Mouse (Mus musculus): Measurements from ENCODE around the gene Slc27a2. TPM values are rescaled to one million over a fixed set of nuclear protein-coding genes. Genes with fewer than 3 reads are reported as not detected.

Slc27a2 gene
- total RNA-seq, 2 experiments from 2014 or later, result 6.3 to 8.4 TPM

DNA sequence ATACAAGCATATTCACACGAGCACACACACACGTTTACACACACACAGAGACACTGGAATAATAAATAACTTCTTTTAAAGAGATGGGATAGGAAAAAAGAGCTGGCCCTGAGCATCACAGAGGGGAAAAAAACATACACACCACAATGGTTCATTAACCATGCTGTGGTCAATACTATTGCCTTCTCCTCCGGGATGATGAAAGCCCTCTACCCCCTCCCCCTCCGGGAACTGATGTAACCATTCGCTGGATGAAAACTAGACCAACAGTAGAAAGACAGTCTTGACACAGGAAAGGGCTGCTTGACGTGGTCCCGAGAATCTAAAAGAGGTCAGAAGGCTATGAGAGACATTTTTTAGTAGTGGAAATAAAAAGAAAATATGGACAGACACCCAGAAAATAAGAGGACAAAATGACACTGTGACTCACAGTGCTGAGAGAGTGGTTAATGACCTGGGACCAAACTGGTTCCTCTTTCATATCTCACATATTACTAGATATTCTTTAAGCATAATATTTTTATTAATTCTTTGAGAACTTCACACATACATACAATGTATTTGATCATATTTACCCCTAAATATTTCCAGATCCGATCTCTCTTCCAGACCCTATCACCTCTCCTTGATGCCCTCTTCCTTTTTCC lies 840 bp upstream of the Slc27a2 start:
- intact Hi-C loops (cut with DNase I), result no loop called here
- DNase-seq (ENCODE audit: low spot score in 2 of 2), result no peak

GRCm38 (mm10) chr2:126551896-126552295 lies 311 bp upstream of the Slc27a2 start:
- DNase-seq (ENCODE audit: low spot score in 2 of 2), result no peak
- intact Hi-C loops (cut with DNase I), result no loop called here

- no peak for DNase-seq (ENCODE audit: low spot score in 2 of 2)
- intact Hi-C loops (cut with DNase I), result no loop called here
These were observed 1.1 kb downstream of the Slc27a2 start for GRCm38 (mm10) chr2:126553291-126553639.

DNA sequence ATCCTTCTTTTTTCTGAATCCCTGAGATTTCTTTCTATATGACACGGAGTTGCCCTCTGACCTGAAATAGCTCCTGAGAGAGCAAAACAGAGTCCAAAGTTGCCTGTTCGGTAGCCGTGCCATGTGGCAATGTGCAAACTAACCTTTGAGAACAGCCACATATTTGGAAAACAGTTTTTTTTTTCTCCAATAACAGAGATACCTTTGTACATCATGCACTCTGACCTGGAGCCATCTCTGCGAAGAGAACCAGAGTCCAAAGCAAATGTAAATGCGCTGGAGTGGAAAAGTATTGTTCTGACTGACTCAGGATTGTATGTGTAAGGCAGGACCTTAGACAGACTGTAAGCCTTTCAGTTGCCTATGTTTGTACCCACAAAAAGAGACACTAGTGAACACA lies 3.3 kb downstream of the Slc27a2 start:
- intact Hi-C loops (cut with DNase I), result no loop called here
- no peak for DNase-seq (ENCODE audit: low spot score in 2 of 2)

- intact Hi-C loops (cut with DNase I), result no loop called here
- DNase-seq (ENCODE audit: low spot score in 2 of 2), result no peak
These were observed 7.9 kb downstream of the Slc27a2 start for GRCm38 (mm10) chr2:126560094-126560493.

DNA sequence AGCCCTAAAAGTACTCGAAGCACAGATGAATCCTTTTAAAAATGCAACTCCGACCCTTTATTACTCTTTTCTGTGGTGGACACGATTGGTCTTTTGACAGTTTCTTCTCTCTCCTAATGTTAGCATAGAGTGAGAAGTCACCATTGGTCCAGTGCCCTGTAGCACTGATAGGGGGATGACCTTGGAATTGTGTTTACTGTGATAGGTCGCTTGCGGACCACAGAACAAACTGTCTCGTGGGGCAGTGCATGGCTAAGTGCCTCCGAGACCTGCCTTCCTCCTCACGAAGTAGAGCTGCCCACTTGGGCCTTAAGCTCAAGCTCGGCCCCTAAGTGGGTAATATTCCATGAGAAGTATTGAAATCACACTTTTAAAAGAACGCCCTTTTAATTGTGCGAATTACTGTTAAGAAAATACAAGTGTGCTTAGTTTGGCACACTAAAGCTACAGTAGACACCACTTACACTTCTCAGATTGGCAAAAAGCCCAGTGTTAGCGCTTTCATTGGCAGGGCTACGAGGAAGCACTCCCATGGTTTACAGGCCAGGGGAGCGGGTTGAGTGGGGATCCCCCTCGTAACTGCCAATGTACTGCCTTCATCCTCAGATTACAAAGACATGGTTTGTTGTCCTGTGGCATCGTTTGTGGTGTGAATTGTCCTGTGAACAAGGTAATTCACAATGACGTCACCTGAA lies 11.4 kb downstream of the Slc27a2 start:
- DNase-seq (ENCODE audit: low spot score in 2 of 2), result no peak
- intact Hi-C loops (cut with DNase I), result no loop called here

DNA sequence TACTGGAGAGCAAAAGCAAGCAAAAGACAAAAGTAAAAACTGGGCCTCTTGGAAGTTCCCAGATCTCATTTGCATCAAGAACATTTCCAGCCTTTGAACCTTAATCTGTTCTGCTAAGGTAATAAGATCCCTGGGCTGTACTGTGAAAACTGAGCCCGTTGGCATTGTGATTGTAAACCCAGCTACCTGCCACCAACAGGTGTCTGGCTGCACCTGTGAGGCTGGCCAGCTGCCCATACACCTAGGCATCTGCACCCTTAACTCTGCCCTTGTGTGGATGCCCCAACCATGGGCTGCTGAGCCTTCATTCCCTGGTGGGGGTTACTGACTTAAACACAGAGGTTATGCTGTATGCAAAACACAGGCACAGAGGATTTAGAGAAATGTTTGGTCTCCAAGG lies 20.0 kb downstream of the Slc27a2 start:
- intact Hi-C loops (cut with DNase I), result no loop called here

GRCm38 (mm10) chr2:126572747-126573146 lies 20.5 kb downstream of the Slc27a2 start:
- no peak for DNase-seq (ENCODE audit: low spot score in 2 of 2)
- intact Hi-C loops (cut with DNase I), result no loop called here

More for the DNA sequence above, 20.0 kb downstream of the Slc27a2 start:
- DNase-seq (ENCODE audit: low spot score in 2 of 2), result no peak

GRCm38 (mm10) chr2:126575391-126576176 lies 23.4 kb downstream of the Slc27a2 start:
- intact Hi-C loops (cut with DNase I), result no loop called here
- no peak for DNase-seq (ENCODE audit: low spot score in 2 of 2)

GRCm38 (mm10) chr2:126577362-126577761 lies 25.2 kb downstream of the Slc27a2 start:
- DNase-seq (ENCODE audit: low spot score in 2 of 2), result no peak
- intact Hi-C loops (cut with DNase I), result no loop called here

DNA sequence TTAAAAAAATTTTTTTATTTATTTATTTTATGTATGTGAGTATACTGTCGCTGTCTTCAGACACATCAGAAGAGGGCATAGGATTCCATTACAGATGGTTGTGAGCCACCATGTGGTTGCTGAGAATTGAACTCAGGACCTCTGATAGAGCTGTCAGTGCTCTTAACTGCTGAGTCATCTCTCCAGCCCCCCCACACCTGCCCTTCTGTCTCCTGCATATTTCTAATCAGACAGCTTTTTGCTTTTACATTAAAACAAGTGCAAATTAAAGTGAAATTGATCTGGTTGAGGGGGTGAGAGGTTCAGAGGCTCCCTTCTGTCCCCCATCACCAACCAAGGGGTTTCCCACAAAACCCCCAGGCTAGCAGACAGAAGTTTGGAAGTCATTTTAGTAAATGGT lies 27.1 kb downstream of the Slc27a2 start:
- no peak for DNase-seq (ENCODE audit: low spot score in 2 of 2)
- intact Hi-C loops (cut with DNase I), result no loop called here

DNA sequence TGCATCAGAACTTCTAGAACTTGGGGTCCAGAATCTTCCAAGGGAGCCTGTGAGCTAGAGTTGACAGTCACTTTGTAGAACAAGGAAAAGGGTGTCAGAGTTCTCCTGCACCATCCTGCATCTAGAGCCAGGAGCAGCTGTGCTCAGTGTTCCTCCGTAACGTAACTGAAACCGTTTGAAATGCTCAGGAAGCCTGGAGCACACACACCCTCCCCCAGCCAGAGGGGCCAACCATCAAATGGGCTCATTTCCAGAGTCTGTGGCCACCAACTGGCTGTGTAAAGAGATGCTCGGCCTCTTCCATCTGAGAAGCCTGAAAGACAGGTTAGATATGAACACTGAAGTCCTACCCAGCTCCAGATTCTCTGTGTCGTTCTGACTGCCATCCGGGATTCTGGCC lies 31.8 kb downstream of the Slc27a2 start:
- intact Hi-C loops (cut with DNase I), result no loop called here
- no peak for DNase-seq (ENCODE audit: low spot score in 2 of 2)

DNA sequence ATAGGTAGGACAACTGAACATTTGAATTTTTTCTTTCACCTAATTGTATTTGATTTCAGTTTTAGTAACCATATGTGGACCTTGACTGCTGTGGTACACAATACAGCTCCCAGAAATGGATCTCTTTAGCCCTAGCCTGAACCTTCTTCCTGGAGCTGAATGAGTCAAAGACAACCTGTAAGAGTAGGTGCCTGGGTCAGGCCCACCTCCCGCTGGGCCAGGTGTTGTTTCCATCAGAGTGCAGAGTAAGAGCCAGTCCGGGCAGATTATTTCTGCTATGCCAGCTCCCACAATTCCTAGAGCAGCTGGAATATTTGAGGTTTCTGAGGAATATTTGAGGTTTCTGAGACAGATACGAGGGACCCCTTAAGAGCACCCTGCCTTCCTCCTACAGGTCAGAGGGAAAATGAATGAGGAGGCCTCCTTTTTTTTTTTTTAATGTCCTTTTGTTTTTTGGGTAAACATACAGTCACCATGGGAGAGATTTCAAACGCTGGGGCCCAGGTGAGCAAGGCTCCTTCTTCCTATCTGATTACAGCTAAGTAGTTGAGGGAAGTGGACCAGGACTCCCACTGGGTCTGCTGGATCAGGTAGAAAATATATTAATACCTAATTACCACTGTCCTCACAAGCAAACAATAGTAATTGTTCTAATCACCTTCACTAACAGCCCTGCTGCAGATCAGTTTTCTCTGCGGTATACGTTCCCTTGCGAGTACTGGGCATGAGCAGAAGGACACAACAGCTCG lies 32.6 kb downstream of the Slc27a2 start:
- intact Hi-C loops (cut with DNase I), result no loop called here
- no peak for DNase-seq (ENCODE audit: low spot score in 2 of 2)

DNA sequence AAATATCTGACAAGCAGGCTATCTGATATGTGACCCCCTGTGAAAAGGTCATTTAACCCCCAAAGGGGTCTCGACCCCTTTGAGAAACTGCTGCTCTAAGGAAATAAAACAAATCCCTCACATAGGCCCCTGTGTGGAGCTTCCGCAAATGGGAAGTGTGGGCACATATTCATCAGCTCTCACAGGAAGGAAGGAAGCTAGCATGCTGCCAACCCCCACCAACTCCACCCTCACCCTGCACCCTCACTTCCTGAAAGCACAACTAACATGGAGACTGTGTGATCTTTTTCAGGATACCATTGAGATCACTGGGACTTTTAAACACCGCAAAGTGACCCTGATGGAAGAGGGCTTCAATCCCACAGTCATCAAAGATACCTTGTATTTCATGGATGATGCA lies 35.3 kb downstream of the Slc27a2 start:
- intact Hi-C loops (cut with DNase I), result no loop called here
- DNase-seq (ENCODE audit: low spot score in 2 of 2), result no peak

GRCm38 (mm10) chr2:126591304-126591703 lies 39.1 kb downstream of the Slc27a2 start:
- intact Hi-C loops (cut with DNase I), result loop anchor here (10.0 kb wide), 1 partner anchor 413 kb away; the partner anchor contains the start of gene Ap4e1
- DNase-seq (ENCODE audit: low spot score in 2 of 2), result no peak

- intact Hi-C loops (cut with DNase I), result loop anchor here (10.0 kb wide), 1 partner anchor 411 kb away; the partner anchor contains the start of gene Ap4e1
- DNase-seq (ENCODE audit: low spot score in 2 of 2), result peak; percentile 39 to 49
These were observed 41.8 kb downstream of the Slc27a2 start for GRCm38 (mm10) chr2:126593831-126594610.

- intact Hi-C loops (cut with DNase I), result loop anchor here (5.0 to 10.0 kb wide), 2 partner anchors 66 to 408 kb away; partner anchors contain the start of gene Ap4e1
- no peak for DNase-seq (ENCODE audit: low spot score in 2 of 2)
These were observed 44.3 kb downstream of the Slc27a2 start for GRCm38 (mm10) chr2:126596347-126597072.

All from left cerebral cortex, postnatal 36 days (tissue).